Mouse (Mus musculus) G1E (cell line): Measurements from ENCODE around the gene Nup153. TPM values are rescaled to one million over a fixed set of nuclear protein-coding genes. Genes with fewer than 3 reads are reported as not detected.
A peak's percentile ranks its signal among the peaks of the same experiment; 100 is the strongest.

Experiments
- ATAC-seq: 2 replicates; pipeline ENCODE4 v1.8.0; 2016; ENCODE audit warnings: mild to moderate bottlenecking; ENCODE audit not compliant: insufficient number of reproducible peaks, poor library complexity, low FRiP score, severe bottlenecking; ENCODE audit errors: extremely low read depth
- DNase-seq: peaks from one replicate; pipeline ENCODE4 v3.0.0; 2012; ENCODE audit warnings: low spot score
- H3K27me3 ChIP-seq: 2 replicates; pipeline ENCODE4 v1.6.1; 2012; ENCODE audit warnings: mild to moderate bottlenecking, low read length, inconsistent platforms; ENCODE audit not compliant: insufficient read depth
- H3K36me3 ChIP-seq: replicated peaks from 2 replicates; pipeline ENCODE3; 2012; ENCODE audit warnings: mild to moderate bottlenecking, inconsistent platforms
- H3K4me1 ChIP-seq: 2 replicates; pipeline ENCODE4 v1.6.1; 2012; ENCODE audit warnings: low read depth, low read length, inconsistent platforms, mixed read lengths; ENCODE audit not compliant: insufficient read depth
- H3K4me3 ChIP-seq: 2 replicates; pipeline ENCODE4 v1.5.1; 2012; ENCODE audit warnings: low read depth, mild to moderate bottlenecking, inconsistent platforms, low read length, moderate library complexity, mixed read lengths
- H3K9me3 ChIP-seq: replicated peaks from 2 replicates; pipeline ENCODE4 v1.6.1; 2012; ENCODE audit warnings: inconsistent platforms
- CTCF ChIP-seq: IDR thresholded peaks from 2 replicates; pipeline ENCODE4 v1.5.1; 2012; ENCODE audit warnings: low read depth, low read length, inconsistent platforms, mixed read lengths
- GATA1 ChIP-seq: IDR thresholded peaks from 2 replicates; pipeline ENCODE4 v1.6.1; 2012; ENCODE audit warnings: borderline replicate concordance, low read length, inconsistent platforms, mixed read lengths
- GATA2 ChIP-seq: IDR thresholded peaks from 2 replicates; pipeline ENCODE4 v1.6.1; 2012; ENCODE audit warnings: low read depth, low read length, inconsistent platforms, borderline replicate concordance
- POLR2AphosphoS5 ChIP-seq: IDR thresholded peaks from 2 replicates; pipeline ENCODE4 v1.6.1; 2012; ENCODE audit warnings: low read depth, low read length, inconsistent platforms; ENCODE audit not compliant: insufficient replicate concordance
- TAL1 ChIP-seq: conservative IDR thresholded peaks from 2 replicates; pipeline ENCODE4 v1.6.1; 2012; ENCODE audit warnings: low read depth, low read length, inconsistent platforms, mixed read lengths
- polyA plus RNA-seq: library from polyadenylated mRNA; stranded (reverse); fragments of >175 nt; gene quantifications from 2 replicates; pipeline ENCODE4 v1.2.3, GENCODE M21; 2012
- total RNA-seq, 2 experiments: library from RNA; stranded (forward) in 1 of 2; stranded (reverse) in 1 of 2; fragments of 200-1000 nt in 1 of 2; fragments of >200 nt in 1 of 2; fragmentation: Nextera tagmentation in 1 of 2; gene quantifications; 2 replicates each; pipeline ENCODE4 v1.2.3; 2014 to 2017

Nup153 gene
- total and polyA plus RNA-seq, 3 experiments, result 21.1 to 235 (median 92.3) TPM

GRCm38 (mm10) chr13:46703138-46703537 is 24.6 kb downstream of the Nup153 start:
- TF ChIP-seq POLR2AphosphoS5 (no peak), CTCF (no peak), GATA1 (no peak), GATA2 (no peak), TAL1 (no peak)
- H3K4me1 ChIP-seq, result peaks cover 4% of the 10 kb centered on the region
- H3K36me3 ChIP-seq, result peaks cover 66% of the 10 kb centered on the region
- DNase-seq, result no peak
- no peaks in the 10 kb centered on the region for H3K9me3 ChIP-seq
- H3K4me3 ChIP-seq, result no peak overlapping the region
- H3K27me3 ChIP-seq, result no peaks in the 10 kb centered on the region
- no peak; the same call in 1 of the 2 replicates for ATAC-seq

DNA sequence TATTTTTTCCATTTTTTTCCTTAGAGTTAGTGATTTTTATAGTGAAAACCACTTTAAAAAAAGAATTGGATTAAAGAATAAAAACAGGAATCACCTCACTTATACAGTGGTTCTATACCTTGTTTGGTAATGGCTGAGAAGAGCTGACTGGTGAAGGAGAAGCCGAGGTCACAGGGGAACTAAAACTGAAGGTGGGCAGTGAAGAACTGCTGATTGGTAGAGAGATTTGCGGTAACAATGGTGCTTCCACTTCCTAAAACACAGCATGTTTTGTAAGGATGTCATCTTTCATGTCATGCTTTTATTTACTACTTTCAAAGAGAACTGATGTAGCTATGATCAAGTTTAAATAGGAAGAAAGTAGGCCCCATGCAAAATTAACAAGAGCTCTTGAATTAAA is 26.3 kb downstream of the Nup153 start:
- ATAC-seq, result no peak

GRCm38 (mm10) chr13:46699372-46699771 is 28.4 kb downstream of the Nup153 start:
- TF ChIP-seq POLR2AphosphoS5, result no peak
- TF ChIP-seq GATA1, result no peak
- Histone ChIP-seq H3K36me3 (peaks cover 71% of the 10 kb centered on the region), H3K9me3 (no peaks in the 10 kb centered on the region)

More for the DNA sequence above, 26.3 kb downstream of the Nup153 start:
- peaks cover 67% of the 10 kb centered on the region for H3K36me3 ChIP-seq
- DNase-seq, result no peak
- no peaks in the 10 kb centered on the region for H3K27me3 ChIP-seq
- no peaks in the 10 kb centered on the region for H3K9me3 ChIP-seq
- H3K4me3 ChIP-seq, result no peak overlapping the region
- no peak for TF ChIP-seq GATA1
- H3K4me1 ChIP-seq, result peaks cover 20% of the 10 kb centered on the region

GRCm38 (mm10) chr13:46696788-46697187 is 31.0 kb downstream of the Nup153 start:
- Histone ChIP-seq H3K27me3 (no peaks in the 10 kb centered on the region), H3K4me1 (peaks cover 32% of the 10 kb centered on the region), H3K4me3 (no peak overlapping the region; the same call in 1 of the 2 replicates), H3K9me3 (no peaks in the 10 kb centered on the region), H3K36me3 (peaks cover 60% of the 10 kb centered on the region)
- ATAC-seq (peak; percentile 45; the same call in 1 of the 2 replicates), DNase-seq (no peak)
- TF ChIP-seq GATA1, result no peak
- no peak for TF ChIP-seq GATA2
- no peak for TF ChIP-seq CTCF

More at GRCm38 (mm10) chr13:46699372-46699771, 28.4 kb downstream of the Nup153 start:
- Histone ChIP-seq H3K4me1 (peaks cover 26% of the 10 kb centered on the region), H3K4me3 (no peak overlapping the region), H3K27me3 (no peaks in the 10 kb centered on the region)
- DNase-seq (no peak), ATAC-seq (no peak)

DNA sequence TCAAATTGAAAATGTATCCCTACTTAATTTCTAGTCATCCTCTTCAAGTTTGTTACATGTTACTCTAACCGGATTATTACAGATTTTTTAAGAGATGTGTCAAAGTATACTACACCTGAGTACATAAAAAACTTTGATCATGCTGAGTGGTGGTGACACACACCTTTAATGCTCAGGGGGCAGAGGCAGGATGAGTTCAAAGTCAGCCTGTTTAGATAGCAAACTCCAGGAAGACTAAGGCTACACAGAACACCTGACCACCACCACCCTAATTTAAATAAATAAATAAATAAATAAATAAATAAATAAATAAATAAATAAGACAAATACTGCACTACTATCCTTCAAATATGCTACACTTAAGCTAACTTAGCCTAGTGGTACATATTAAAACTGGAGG is 31.8 kb downstream of the Nup153 start:
- DNase-seq (no peak), ATAC-seq (no peak)
- peaks cover 59% of the 10 kb centered on the region for H3K36me3 ChIP-seq
- no peak for TF ChIP-seq TAL1
- TF ChIP-seq GATA2, result no peak
- TF ChIP-seq GATA1, result no peak
- TF ChIP-seq CTCF, result no peak
- no peak for TF ChIP-seq POLR2AphosphoS5
- H3K4me1 ChIP-seq, result peaks cover 40% of the 10 kb centered on the region
- no peaks in the 10 kb centered on the region for H3K9me3 ChIP-seq
- H3K4me3 ChIP-seq, result no peak overlapping the region
- no peaks in the 10 kb centered on the region for H3K27me3 ChIP-seq

DNA sequence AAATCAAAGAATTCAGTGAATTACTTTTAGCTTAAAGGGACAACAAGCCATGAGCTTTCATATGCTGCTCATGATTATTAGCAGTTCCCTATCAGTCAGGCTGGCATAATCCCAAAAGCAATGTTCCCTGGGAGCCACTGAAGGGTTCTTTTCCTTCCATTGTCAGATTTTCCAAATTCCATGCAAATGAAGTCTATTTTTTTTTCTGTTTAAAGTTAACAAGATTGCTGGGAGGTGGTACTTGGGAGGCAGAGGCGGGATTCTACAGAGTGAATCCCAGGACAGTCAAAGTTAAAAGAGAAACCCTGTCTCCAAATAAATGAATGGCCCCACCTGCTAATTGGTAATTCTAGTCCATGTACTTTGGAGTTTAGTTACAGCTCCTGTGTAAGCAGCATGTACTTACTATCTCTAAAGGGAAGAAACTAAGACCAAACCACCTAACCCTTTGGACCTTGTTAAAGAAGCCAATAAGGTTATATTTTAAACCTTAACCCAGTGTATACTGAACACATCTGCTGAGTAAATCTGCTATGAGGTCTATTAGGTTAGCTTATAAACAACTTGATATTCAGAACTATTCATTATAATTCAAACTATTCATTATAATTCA is 32.3 kb downstream of the Nup153 start:
- H3K27me3 ChIP-seq, result no peaks in the 10 kb centered on the region
- TF ChIP-seq GATA2 (no peak), GATA1 (no peak), POLR2AphosphoS5 (no peak), TAL1 (no peak), CTCF (no peak)
- H3K9me3 ChIP-seq, result no peaks in the 10 kb centered on the region
- H3K4me1 ChIP-seq, result peaks cover 45% of the 10 kb centered on the region
- no peak for DNase-seq
- no peak overlapping the region for H3K4me3 ChIP-seq
- no peak for ATAC-seq
- peaks cover 61% of the 10 kb centered on the region for H3K36me3 ChIP-seq

- ATAC-seq (peak; percentile 56), DNase-seq (no peak)
- no peaks in the 10 kb centered on the region for H3K9me3 ChIP-seq
- H3K4me3 ChIP-seq, result no peak overlapping the region
- H3K36me3 ChIP-seq, result peaks cover 76% of the 10 kb centered on the region
- H3K4me1 ChIP-seq, result peaks cover 31% of the 10 kb centered on the region
- TF ChIP-seq POLR2AphosphoS5 (no peak), TAL1 (no peak), GATA1 (no peak), GATA2 (no peak), CTCF (no peak)
- no peaks in the 10 kb centered on the region for H3K27me3 ChIP-seq
Observed at GRCm38 (mm10) chr13:46690559-46691241, 37.0 kb downstream of the Nup153 start.
